Mouse (Mus musculus) lung, embryonic 16.5 days (tissue): ENCODE measurements around the gene Cmtr1. TPM values are rescaled to one million over a fixed set of nuclear protein-coding genes. Genes with fewer than 3 reads are reported as not detected.

Experiments used
- ATAC-seq: fragments of 200-750 bp; cut with Nextera tagmentation; 2 replicates; pipeline ENCODE4 v1.8.0; 2017; ENCODE audit warnings: low read depth, mild to moderate bottlenecking, moderate library complexity
- H3K27ac ChIP-seq: fragments of 300-500 bp; sonication (generic); 2 replicates; pipeline ENCODE4 v1.5.1; 2014; ENCODE audit warnings: mild to moderate bottlenecking, control low read depth, low read length
- H3K27me3 ChIP-seq: fragments of 300-500 bp; sonication (generic); 2 replicates; pipeline ENCODE4 v1.6.1; 2014; ENCODE audit warnings: low read depth, low read length, mixed read lengths; ENCODE audit not compliant: control insufficient read depth, insufficient read depth
- H3K36me3 ChIP-seq: fragments of 300-500 bp; sonication (generic); 2 replicates; pipeline ENCODE4 v1.6.1; 2014; ENCODE audit warnings: low read length; ENCODE audit not compliant: control insufficient read depth, insufficient read depth
- H3K4me1 ChIP-seq: fragments of 300-500 bp; sonication (generic); replicated peaks from 2 replicates; pipeline ENCODE4 v1.6.1; 2014; ENCODE audit warnings: low read length, mixed read lengths; ENCODE audit not compliant: control insufficient read depth, insufficient read depth
- H3K4me2 ChIP-seq: fragments of 300-500 bp; sonication (generic); 2 replicates; pipeline ENCODE4 v1.6.1; 2014; ENCODE audit warnings: low read depth, low read length, control low read depth
- H3K4me3 ChIP-seq: fragments of 300-500 bp; sonication (generic); 2 replicates; pipeline ENCODE4 v1.5.1; 2014; ENCODE audit warnings: mild to moderate bottlenecking, low read length, control low read depth
- H3K9ac ChIP-seq: fragments of 300-500 bp; sonication (generic); 2 replicates; pipeline ENCODE4 v1.6.1; 2014; ENCODE audit warnings: low read length, control low read depth
- H3K9me3 ChIP-seq: fragments of 300-500 bp; sonication (generic); 2 replicates; pipeline ENCODE4 v1.6.1; 2016; ENCODE audit warnings: low read length; ENCODE audit not compliant: control insufficient read depth
- WGBS: fragments of 180-500 bp; shearing (Covaris S2); extraction: QIAGEN DNeasy Blood & Tissue Kit; methylation state at CpG from one replicate; pipeline ENCODE4 v1.1.7; 2014; 5-methylcytosine and 5-hydroxymethylcytosine counted together
- polyA plus RNA-seq: library from polyadenylated mRNA; unstranded; fragments of >200 nt; fragmentation: Nextera tagmentation; extraction: Ambion mirVana; gene quantifications from 2 replicates; pipeline ENCODE4 v1.2.1, GENCODE M21; 2015

The Cmtr1 gene
- polyA plus RNA-seq, 1 experiment from 2014 or later: 138 TPM

DNA sequence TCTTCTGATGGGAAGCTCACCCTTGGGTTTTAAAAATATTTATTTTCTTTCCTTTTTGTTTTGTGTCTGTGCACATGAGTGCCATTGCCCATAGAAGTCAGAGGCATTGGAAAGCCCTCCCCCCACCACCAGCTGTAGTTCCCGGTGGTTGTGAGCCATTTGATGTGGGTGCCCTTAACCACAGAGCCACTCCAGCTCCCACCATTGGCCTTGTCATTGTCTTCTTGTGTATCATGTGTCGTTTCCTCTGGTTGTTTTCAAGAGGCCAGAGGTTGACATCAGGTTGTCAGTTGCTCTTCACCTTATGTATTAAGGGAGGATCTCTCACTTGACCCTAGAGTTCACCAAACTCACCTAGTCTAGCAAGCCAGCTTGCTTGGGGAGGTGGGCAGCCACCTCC is 33.2 kb downstream of the Cmtr1 start:
- Histone ChIP-seq H3K36me3 (peaks cover 52% of the 10 kb centered on the region), H3K4me2 (no peak overlapping the region), H3K9me3 (no peaks in the 10 kb centered on the region), H3K4me1 (no peaks in the 10 kb centered on the region), H3K27ac (no peak overlapping the region), H3K4me3 (no peak overlapping the region), H3K9ac (no peak overlapping the region), H3K27me3 (no peaks in the 10 kb centered on the region)
- WGBS: 61% methylated on average over 2 of the region's 2 CpGs
- ATAC-seq: no peak

DNA sequence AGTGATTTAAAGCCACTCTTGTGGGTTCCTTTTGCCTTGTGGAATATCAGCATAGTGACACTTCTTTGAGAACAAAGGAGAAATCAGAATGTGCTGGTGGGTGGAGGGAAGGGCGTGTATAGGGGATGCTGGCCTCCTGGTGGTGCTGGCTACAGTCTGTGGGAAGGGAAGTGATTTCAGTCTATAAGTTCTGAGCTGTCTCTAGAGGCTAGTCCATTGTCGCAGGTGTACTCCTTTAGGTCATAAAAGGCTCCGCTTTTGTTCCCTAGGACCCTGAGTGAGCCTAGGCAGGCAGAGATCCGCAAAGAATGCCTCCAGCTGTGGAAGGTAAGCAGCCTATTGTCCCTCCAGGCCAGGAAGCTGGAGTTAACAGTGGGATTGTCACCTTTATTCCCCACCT is 34.1 kb downstream of the Cmtr1 start:
- peaks cover 50% of the 10 kb centered on the region for H3K36me3 ChIP-seq
- ATAC-seq: no peak
- no peaks in the 10 kb centered on the region for H3K27me3 ChIP-seq
- no peak overlapping the region for H3K27ac ChIP-seq
- no peaks in the 10 kb centered on the region for H3K9me3 ChIP-seq
- H3K4me3 ChIP-seq: no peak overlapping the region
- H3K4me2 ChIP-seq: no peak overlapping the region
- H3K4me1 ChIP-seq: no peaks in the 10 kb centered on the region
- no peak overlapping the region for H3K9ac ChIP-seq
- 89% methylated on average over 4 of the region's 4 CpGs for WGBS

DNA sequence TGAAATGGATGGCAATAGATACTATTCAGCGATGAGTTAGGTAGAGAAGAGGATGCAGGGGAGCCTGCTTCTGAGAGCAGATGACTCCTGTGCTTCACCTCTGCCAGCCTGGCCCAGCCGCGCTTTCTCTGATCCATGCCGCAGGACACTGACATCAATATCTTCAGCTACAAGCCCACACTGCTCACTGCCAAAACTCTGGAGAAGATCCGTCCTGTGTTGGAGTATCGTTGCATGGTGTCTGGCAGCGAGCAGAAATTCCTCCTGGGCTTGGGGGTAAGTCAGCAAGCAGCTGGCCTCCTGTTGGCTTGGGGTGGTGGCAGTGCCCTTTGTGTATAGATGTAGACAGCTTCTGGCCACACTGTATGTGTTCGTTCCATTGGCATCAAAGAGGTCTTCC is 36.5 kb downstream of the Cmtr1 start:
- no peaks in the 10 kb centered on the region for H3K4me1 ChIP-seq
- no peaks in the 10 kb centered on the region for H3K9me3 ChIP-seq
- no peak for ATAC-seq
- no peak overlapping the region for H3K4me3 ChIP-seq
- no peak overlapping the region for H3K9ac ChIP-seq
- H3K27ac ChIP-seq: no peak overlapping the region
- no peak overlapping the region for H3K4me2 ChIP-seq
- H3K36me3 ChIP-seq: peaks cover 60% of the 10 kb centered on the region
- WGBS: 93% methylated on average over 8 of the region's 8 CpGs
- no peaks in the 10 kb centered on the region for H3K27me3 ChIP-seq

DNA sequence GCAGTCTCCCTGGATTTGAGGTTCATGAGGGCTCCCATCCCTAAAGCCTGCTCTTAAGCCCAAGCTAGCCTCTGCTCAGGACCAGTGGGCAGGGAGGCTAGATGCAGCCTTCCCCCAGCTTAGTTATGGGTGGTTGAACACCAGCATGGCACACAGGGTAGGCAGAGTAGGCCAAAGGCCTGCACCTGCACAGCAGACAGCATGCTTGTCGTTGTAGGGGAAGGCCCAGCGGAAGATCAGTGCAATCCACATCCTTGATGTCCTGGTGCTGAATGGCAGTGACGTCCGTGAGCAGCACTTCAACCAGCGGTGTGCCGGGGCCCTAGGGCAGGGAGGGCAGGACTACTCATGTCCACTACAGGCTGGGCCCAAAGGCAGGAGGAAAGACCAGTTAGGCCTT is 38.0 kb downstream of the Cmtr1 start:
- Histone ChIP-seq H3K4me1 (no peaks in the 10 kb centered on the region), H3K27ac (no peak overlapping the region), H3K9ac (no peak overlapping the region), H3K36me3 (peaks cover 64% of the 10 kb centered on the region), H3K27me3 (no peaks in the 10 kb centered on the region), H3K9me3 (no peaks in the 10 kb centered on the region), H3K4me2 (no peak overlapping the region), H3K4me3 (no peak overlapping the region)
- WGBS: 83% methylated on average over 6 of the region's 6 CpGs
- ATAC-seq: no peak

DNA sequence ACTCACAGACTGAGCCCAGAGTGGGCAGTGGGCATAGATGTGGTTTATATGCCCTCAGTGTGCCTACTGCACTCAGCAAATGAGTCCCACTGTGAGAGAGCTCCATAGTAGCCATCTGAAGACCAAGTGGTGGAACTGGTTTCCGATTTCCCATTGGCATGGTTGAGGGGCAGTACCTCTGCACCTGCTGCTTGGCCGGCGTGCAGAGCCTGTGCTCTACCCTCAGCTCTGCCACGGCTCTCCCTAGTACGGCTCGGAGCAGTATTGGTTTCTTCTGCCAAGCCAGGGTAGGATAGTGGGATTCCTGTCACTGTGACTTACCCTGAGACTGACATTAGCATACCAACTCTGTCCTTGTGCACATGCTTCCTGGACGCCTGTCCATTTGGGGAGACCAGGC is 40.2 kb downstream of the Cmtr1 start:
- Histone ChIP-seq H3K9me3 (no peaks in the 10 kb centered on the region), H3K4me3 (no peak overlapping the region), H3K4me2 (no peak overlapping the region), H3K36me3 (peaks cover 54% of the 10 kb centered on the region), H3K4me1 (no peaks in the 10 kb centered on the region), H3K9ac (no peak overlapping the region), H3K27me3 (no peaks in the 10 kb centered on the region), H3K27ac (no peak overlapping the region)
- 91% methylated on average over 7 of the region's 7 CpGs for WGBS
- no peak for ATAC-seq

DNA sequence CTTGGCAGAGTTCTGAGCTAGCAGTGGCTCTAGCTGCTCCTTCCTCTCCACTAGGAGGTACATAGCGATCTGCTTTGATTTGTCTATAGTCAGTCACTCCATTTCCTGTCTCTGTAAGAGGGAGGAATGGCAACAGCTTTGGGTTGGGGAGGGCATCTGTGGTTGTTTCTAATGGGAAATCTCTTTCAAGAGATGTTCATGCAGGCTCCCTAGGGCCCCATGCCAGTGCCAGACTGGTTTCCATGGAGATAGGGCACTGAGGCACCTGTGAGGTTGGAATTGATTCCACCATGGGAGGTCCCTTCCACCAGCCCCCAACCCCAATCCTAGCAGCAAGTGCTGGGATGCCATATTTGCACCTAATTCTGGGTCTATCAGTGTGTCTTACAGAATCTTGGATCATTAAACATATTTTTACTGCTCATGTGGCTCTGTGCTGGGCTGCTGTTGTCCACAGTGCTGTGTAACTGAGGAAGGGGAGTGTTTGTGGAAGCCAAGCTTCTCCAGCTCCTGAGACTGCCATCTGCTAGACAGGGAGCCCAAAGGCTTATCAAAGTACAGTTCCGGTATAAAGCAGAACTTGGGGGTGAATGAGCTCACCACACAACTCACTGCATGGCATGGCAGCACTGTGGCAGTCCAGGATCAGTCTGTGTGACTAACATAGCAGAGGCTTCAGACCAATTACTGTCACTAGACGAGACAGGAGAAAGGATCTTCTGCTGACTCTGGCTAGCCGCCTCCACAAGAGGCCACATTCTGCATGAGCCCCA is 42.7 kb downstream of the Cmtr1 start:
- WGBS: 76% methylated on average over 4 of the region's 4 CpGs
- Histone ChIP-seq H3K4me1 (no peaks in the 10 kb centered on the region), H3K4me3 (no peak overlapping the region), H3K36me3 (peaks cover 38% of the 10 kb centered on the region), H3K4me2 (no peak overlapping the region), H3K27me3 (no peaks in the 10 kb centered on the region), H3K27ac (no peak overlapping the region), H3K9me3 (no peaks in the 10 kb centered on the region), H3K9ac (no peak overlapping the region)
- no peak for ATAC-seq

DNA sequence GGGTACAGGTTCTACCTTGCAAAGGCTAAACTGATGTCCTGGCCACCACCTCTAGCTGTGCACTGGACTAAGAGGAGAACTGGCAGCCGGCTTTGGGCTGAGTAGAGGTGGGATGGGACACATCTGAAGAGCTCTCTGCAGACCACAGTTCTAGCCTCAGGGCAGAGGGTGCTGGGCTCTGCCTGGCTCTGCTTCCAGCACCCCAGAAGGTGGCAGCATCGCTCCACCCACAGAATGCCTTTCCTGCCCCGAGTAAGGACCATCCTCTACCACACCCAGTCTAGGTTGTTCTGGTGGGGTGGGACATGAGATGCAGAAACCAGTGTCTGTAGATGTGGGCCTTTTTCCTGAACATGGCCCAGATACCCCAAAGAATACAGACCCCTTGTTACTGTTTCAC is 44.4 kb downstream of the Cmtr1 start:
- Histone ChIP-seq H3K9me3 (no peaks in the 10 kb centered on the region), H3K4me1 (no peaks in the 10 kb centered on the region), H3K9ac (no peak overlapping the region), H3K4me2 (no peak overlapping the region), H3K36me3 (peaks cover 30% of the 10 kb centered on the region), H3K27ac (no peak overlapping the region), H3K27me3 (no peaks in the 10 kb centered on the region), H3K4me3 (no peak overlapping the region)
- peak; percentile 29; the same call in 1 of the 2 replicates for ATAC-seq
- 41% methylated on average over 3 of the region's 3 CpGs for WGBS

DNA sequence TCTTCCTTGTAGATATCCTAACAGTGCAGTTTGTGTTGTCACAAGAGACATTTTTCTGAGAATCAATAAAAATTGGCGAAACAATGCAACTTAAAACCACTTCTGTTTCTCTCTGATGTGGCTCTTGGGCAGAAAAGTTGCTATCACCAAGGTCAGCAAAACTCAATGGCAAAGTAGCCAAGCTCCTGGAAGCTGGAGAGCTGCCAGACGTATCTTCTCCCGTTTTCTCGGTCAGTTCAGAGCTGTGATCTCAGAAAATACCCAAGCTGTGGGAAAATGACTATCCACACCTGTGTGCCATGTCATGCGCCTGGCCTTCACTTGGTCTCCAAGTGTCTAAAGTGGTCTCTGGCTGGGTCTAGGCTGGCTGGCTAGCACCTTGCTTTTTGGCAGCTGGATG is 45.5 kb downstream of the Cmtr1 start:
- peaks cover 21% of the 10 kb centered on the region for H3K36me3 ChIP-seq
- WGBS: 62% methylated on average over 5 of the region's 5 CpGs
- no peaks in the 10 kb centered on the region for H3K27me3 ChIP-seq
- no peak overlapping the region for H3K4me3 ChIP-seq
- no peak overlapping the region for H3K4me2 ChIP-seq
- H3K9me3 ChIP-seq: no peaks in the 10 kb centered on the region
- no peak overlapping the region for H3K9ac ChIP-seq
- H3K4me1 ChIP-seq: peaks cover 7% of the 10 kb centered on the region; the same call in 1 of the 2 replicates
- no peak for ATAC-seq
- H3K27ac ChIP-seq: no peak overlapping the region

DNA sequence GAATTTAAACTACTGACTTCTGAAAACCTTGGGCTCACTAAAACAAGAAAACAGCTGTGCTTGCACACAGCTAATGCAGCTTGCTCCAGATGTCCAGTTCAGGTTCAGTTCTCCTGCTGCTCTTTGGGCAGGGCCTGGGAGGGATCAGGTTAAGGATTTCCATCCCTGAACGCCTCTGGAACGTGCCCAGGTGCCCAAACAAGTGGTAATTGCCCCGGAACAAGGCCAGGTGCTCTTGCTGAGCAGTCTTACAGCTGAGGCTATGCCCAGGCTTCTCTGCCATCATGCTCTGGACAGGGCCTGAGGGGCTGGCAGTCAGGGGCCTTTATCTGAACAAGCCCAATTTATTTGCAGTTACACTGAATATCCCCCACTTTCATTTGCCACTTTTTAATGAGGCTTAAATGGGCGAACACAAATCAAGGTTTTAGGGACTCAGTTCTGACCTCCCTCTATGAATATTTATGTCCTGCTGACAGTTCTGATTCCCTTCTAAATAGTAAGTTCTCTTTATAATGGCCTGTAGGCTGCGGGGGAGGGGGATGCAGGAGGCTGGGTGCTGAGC is 46.7 kb downstream of the Cmtr1 start:
- Histone ChIP-seq H3K27me3 (no peaks in the 10 kb centered on the region), H3K4me1 (peaks cover 16% of the 10 kb centered on the region), H3K9ac (no peak overlapping the region), H3K4me3 (no peak overlapping the region), H3K4me2 (no peak overlapping the region), H3K36me3 (peaks cover 13% of the 10 kb centered on the region), H3K9me3 (no peaks in the 10 kb centered on the region), H3K27ac (no peak overlapping the region)
- WGBS: 67% methylated on average over 5 of the region's 5 CpGs
- ATAC-seq: no peak
